Mouse (Mus musculus) neural tube, embryonic 12.5 days (tissue): ENCODE results near the gene Col11a1. TPM values are rescaled to one million over a fixed set of nuclear protein-coding genes. Genes with fewer than 3 reads are reported as not detected.

Source experiments
- ATAC-seq: fragments of 200-750 bp; cut with Nextera tagmentation; 2 replicates; pipeline ENCODE4 v1.8.0; 2017; ENCODE audit warnings: low read depth, mild to moderate bottlenecking, moderate TSS enrichment, moderate library complexity; ENCODE audit not compliant: low FRiP score
- H3K27ac ChIP-seq: fragments of 300-500 bp; sonication (generic); 2 replicates; pipeline ENCODE4 v1.5.1; 2016
- H3K27me3 ChIP-seq: fragments of 300-500 bp; sonication (generic); replicated peaks from 2 replicates; pipeline ENCODE4 v1.6.1; 2016; ENCODE audit warnings: mild to moderate bottlenecking
- H3K36me3 ChIP-seq: fragments of 300-500 bp; sonication (generic); 2 replicates; pipeline ENCODE4 v1.6.1; 2016; ENCODE audit warnings: mild to moderate bottlenecking
- H3K4me1 ChIP-seq: fragments of 300-500 bp; sonication (generic); 2 replicates; pipeline ENCODE4 v1.6.1; 2016
- H3K4me2 ChIP-seq: fragments of 300-500 bp; sonication (generic); replicated peaks from 2 replicates; pipeline ENCODE4 v1.6.1; 2016; ENCODE audit warnings: mild to moderate bottlenecking
- H3K4me3 ChIP-seq: fragments of 300-500 bp; sonication (generic); 2 replicates; pipeline ENCODE4 v1.5.1; 2016
- H3K9ac ChIP-seq: fragments of 300-500 bp; sonication (generic); 2 replicates; pipeline ENCODE4 v1.6.1; 2016; ENCODE audit warnings: mild to moderate bottlenecking
- H3K9me3 ChIP-seq: fragments of 300-500 bp; sonication (generic); 2 replicates; pipeline ENCODE4 v1.6.1; 2016; ENCODE audit warnings: mild to moderate bottlenecking
- WGBS: fragments of 180-500 bp; shearing (Covaris S2); methylation state at CpG from one replicate; pipeline ENCODE4 v1.1.7; 2016; 5-methylcytosine and 5-hydroxymethylcytosine counted together
- polyA plus RNA-seq: library from polyadenylated mRNA; unstranded; fragments of >200 nt; fragmentation: Nextera tagmentation; extraction: Ambion mirVana; gene quantifications from 2 replicates; pipeline ENCODE4 v1.2.1, GENCODE M21; 2016

Gene Col11a1
- polyA plus RNA-seq, 1 experiment from 2014 or later: 25.4 TPM

GRCm38 (mm10) chr3:114197964-114198750 lies 167.8 kb downstream of the Col11a1 start:
- Histone ChIP-seq H3K9ac (no peak overlapping the region), H3K27me3 (no peaks in the 10 kb centered on the region), H3K4me2 (no peak overlapping the region), H3K9me3 (no peaks in the 10 kb centered on the region), H3K4me3 (no peak overlapping the region), H3K4me1 (no peaks in the 10 kb centered on the region), H3K36me3 (no peaks in the 10 kb centered on the region), H3K27ac (no peak overlapping the region)
- no peak for ATAC-seq
- 92% methylated on average over 6 of the region's 6 CpGs for WGBS

GRCm38 (mm10) chr3:114212255-114212654 lies 181.9 kb downstream of the Col11a1 start:
- 86% methylated on average over 4 of the region's 4 CpGs for WGBS
- H3K9me3 ChIP-seq: no peaks in the 10 kb centered on the region

GRCm38 (mm10) chr3:114216105-114216504 lies 185.8 kb downstream of the Col11a1 start:
- Histone ChIP-seq H3K9ac (no peak overlapping the region), H3K4me1 (no peaks in the 10 kb centered on the region), H3K36me3 (no peaks in the 10 kb centered on the region), H3K27me3 (no peaks in the 10 kb centered on the region), H3K9me3 (no peaks in the 10 kb centered on the region), H3K4me2 (no peak overlapping the region), H3K4me3 (no peak overlapping the region), H3K27ac (no peak overlapping the region)
- no peak for ATAC-seq
- WGBS: 89% methylated on average over 5 of the region's 5 CpGs

More at GRCm38 (mm10) chr3:114212255-114212654, 181.9 kb downstream of the Col11a1 start:
- ATAC-seq: no peak
- Histone ChIP-seq H3K9ac (no peak overlapping the region), H3K27me3 (no peaks in the 10 kb centered on the region), H3K36me3 (no peaks in the 10 kb centered on the region), H3K4me2 (no peak overlapping the region), H3K27ac (no peak overlapping the region), H3K4me3 (no peak overlapping the region), H3K4me1 (no peaks in the 10 kb centered on the region)

- ATAC-seq: no peak
- H3K27ac ChIP-seq: no peak overlapping the region
- no peak overlapping the region for H3K4me2 ChIP-seq
- H3K4me3 ChIP-seq: no peak overlapping the region
- H3K9ac ChIP-seq: no peak overlapping the region
- H3K4me1 ChIP-seq: no peaks in the 10 kb centered on the region
- WGBS: 61% methylated on average over 1 of the region's 1 CpGs
- H3K27me3 ChIP-seq: no peaks in the 10 kb centered on the region
- H3K36me3 ChIP-seq: no peaks in the 10 kb centered on the region
- H3K9me3 ChIP-seq: no peaks in the 10 kb centered on the region
Measured at GRCm38 (mm10) chr3:114229501-114229900, 199.2 kb downstream of the Col11a1 start.
